Mouse (Mus musculus) stomach, postnatal 0 days (tissue): Measurements from ENCODE around the gene H2al3.

Experiments used
- CTCF ChIP-seq: IDR thresholded peaks from 2 replicates; pipeline ENCODE4 v1.5.1; 2016; ENCODE audit warnings: antibody characterized with exemption, low read depth, mild to moderate bottlenecking, moderate library complexity
- EP300 ChIP-seq: optimal IDR thresholded peaks from 2 replicates; pipeline ENCODE3; 2016; ENCODE audit warnings: antibody characterized with exemption

- TF ChIP-seq CTCF (no peak), EP300 (no peak)
Observed at GRCm38 (mm10) chrX:9885322-9885721, 35.8 kb downstream of the H2al3 start, which contains the start of gene Sytl5.
